Mouse (Mus musculus) bone marrow macrophage, adult 2 months (primary cell): Measurements from ENCODE around the gene Itgad.

Experiments used
- CTCF ChIP-seq: IDR thresholded peaks from 2 replicates; pipeline ENCODE4 v1.5.1; 2012; ENCODE audit warnings: low read depth, mild to moderate bottlenecking, low read length, moderate library complexity
- POLR2A ChIP-seq: IDR thresholded peaks from 2 replicates; pipeline ENCODE4 v1.6.1; 2012; ENCODE audit warnings: mild to moderate bottlenecking, low read depth, low read length, borderline replicate concordance

DNA sequence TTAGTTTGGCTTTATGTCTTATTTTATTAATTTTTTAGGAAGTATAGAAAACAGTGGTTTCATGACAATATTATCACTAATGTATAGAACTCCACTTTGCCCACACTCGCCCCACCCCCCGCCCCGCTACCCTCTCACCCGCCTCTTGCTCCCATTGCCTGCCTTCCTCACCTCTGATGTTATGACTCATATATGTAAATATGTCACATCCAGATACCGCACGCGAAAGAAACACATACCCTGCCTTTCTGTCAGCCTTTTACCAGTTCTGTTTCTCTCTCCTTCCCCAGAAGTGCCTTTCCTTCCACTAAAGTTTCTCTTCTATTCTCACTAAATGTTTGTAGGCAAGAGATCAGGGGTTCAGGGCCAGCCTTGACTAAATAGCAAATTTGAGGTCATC lies 12.2 kb downstream of the Itgad start:
- TF ChIP-seq POLR2A: no peak
- no peak for TF ChIP-seq CTCF
